Mouse (Mus musculus) gonadal fat pad, adult 2 months (tissue): ENCODE results near the gene Epha10. TPM values are rescaled to one million over a fixed set of nuclear protein-coding genes. Genes with fewer than 3 reads are reported as not detected.
"Not testable (repeated sequence)": the region's sequence is repeated elsewhere in the genome, so short reads cannot be mapped to it uniquely, and the experiment has no call there.

Experiments used
- DNase-seq: peaks from one replicate; pipeline ENCODE4 v3.0.0-alpha.2; 2012; ENCODE audit warnings: low read depth
- polyA plus RNA-seq: library from polyadenylated mRNA; depleted of rRNA; stranded (reverse); fragments of >200 nt; gene quantifications from 2 replicates; pipeline ENCODE4 v1.2.3, GENCODE M21; 2012

The Epha10 gene
- polyA plus RNA-seq, 1 experiment = 0.04 TPM

DNA sequence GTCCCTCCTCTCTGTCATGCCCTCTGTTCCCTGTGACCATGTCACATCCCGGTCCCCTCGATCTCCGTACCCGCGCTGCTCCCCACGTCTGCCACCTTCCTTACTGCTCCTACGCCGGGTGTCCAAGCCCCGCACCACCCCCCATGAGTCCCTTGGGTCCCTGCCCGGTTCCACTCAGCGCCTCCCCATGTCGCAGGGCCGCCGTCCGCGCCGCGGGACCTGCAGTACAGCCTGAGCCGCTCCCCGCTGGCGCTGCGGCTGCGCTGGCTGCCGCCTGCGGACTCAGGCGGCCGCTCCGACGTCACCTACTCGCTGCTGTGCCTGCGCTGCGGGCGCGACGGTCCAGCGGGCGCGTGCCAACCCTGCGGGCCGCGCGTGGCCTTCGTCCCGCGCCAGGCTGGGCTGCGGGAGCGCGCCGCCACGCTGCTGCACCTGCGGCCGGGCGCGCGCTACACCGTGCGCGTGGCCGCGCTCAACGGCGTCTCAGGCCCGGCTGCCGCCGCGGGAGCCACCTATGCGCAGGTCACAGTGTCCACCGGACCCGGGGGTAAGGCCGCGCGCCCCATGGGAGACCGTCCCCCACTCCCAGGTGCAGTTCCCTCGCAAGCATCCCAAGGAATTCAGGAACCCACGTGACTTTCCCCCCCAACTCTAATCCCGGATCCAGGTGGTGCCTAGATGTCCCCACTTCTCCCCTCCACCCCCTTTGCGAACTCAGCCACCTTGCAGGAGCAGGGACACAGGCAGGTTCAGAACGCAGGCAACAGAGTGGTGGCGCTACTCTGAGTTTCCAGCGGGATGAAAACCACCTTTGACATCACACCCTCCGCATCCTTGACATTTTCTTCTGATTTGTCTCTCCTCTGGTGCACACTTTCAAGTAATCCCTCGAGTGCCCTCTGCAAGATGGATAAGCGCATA, 14.1 kb downstream of the Epha10 start:
- DNase-seq = no peak

DNA sequence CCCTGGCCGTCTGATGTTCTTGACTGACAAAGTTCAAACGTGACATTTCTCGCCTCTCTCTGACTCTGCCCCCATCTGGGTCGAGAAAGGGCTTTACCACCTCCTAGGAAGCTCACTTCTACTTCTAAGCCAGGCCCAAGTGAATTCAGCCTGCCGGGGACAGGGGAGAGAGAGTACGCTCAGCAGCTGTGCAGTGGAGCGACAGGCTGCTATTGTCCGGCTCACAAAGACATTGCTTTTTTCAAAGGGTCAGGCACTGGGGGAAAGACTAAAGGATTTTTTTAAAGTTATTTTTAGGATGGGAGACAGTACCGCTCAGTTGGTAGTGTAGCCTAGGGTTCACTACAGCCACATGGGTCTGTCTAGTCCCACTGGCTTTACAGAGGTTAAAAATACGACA, 17.7 kb downstream of the Epha10 start:
- DNase-seq = no peak

DNA sequence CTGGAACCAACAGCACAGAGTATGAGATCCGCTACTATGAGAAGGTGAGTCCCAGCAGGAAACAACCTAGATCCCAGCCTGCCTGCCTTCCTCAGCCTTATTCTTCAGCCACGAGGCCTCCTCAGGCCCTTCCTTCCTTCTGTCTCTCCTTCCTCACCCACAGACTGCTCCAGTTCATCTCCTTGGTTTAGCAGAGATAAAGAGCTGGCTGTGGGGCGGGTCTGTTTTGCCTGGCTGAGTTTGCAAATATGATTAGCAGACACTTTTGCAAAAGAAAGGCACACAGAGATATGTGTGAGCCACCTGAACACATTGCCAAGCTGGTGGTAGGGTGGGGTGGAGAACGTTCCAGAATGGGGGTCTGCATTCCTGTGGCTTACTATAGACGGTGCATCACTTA, 19.2 kb downstream of the Epha10 start:
- DNase-seq = no peak

DNA sequence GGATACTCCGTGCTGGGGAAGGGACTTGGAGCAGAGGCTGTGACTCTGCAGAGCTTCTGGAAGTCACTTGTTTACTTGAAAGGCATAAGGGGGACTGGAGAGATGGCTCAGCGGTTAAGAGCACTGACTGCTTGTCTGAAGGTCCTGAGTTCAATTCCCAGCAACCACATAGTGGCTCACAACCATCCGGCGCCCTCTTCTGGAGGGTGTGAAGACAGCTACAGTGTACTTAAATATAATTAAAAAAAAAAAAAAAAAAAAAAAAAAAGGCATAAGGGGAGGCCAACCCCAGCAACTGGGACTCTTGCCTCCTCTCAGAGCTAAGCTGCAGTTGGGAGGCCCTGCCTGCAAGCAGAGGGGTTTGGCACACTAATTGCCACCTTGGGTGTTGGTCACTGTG, 24.7 kb downstream of the Epha10 start:
- DNase-seq = no peak

DNA sequence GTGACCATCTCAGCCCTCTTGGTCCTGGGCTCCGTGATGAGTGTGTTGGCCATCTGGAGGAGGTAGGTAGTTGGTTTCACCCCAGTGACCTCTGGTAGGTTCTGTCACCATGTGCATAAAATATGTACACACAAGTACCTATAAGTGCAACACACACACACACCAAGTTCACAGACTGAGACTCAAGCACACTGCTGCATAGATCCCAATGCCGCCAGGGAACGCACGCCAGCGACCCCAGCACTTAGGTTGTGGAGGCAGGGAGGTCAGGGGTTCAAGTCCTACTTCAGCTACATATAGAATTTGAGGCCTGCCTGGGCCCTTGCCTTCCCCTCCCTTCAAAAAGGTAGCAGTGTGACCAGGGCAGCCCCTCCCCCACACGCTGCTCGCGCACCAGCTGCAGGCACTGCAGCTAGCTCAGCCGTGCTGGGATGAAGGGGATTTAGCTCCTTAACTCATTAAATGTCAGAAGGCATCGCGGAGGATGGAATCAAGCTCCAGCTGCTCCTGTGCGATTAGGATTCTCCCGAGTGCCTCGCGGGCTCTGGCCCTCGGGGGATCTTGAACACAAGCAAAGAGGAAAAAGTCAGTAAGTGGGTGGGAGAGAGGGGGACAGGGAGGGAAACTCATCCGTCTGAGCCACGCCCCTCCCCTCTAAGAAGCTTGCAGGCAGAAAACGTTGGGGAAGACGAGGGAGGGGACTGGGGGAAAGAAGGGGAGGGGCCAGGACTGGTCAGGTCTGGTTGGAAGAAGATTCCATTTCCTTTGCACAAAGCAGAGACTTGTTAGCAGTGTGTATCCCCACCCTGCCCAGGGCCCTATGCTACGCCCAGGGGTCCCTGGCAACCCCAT, 25.5 kb downstream of the Epha10 start:
- no peak for DNase-seq

DNA sequence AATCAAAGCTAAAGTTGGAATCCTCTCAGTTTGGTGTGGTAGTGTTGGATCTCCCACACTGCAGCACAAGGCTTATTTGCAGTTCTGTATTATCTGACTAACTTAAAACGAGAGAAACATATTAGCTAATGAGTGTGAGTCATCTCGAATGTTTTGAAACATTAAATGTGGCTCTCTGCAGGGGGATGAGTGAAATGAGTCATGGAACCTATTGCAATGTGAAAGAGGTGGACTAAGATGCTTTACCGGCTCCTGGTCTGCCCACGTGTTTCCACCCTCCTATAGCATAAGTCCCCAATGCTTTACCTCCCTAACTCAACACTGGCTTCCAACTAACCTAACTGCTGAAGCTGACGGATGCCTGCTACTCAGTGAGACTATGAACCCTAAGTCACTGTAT, 47.4 kb downstream of the Epha10 start:
- DNase-seq = peak; percentile 13

DNA sequence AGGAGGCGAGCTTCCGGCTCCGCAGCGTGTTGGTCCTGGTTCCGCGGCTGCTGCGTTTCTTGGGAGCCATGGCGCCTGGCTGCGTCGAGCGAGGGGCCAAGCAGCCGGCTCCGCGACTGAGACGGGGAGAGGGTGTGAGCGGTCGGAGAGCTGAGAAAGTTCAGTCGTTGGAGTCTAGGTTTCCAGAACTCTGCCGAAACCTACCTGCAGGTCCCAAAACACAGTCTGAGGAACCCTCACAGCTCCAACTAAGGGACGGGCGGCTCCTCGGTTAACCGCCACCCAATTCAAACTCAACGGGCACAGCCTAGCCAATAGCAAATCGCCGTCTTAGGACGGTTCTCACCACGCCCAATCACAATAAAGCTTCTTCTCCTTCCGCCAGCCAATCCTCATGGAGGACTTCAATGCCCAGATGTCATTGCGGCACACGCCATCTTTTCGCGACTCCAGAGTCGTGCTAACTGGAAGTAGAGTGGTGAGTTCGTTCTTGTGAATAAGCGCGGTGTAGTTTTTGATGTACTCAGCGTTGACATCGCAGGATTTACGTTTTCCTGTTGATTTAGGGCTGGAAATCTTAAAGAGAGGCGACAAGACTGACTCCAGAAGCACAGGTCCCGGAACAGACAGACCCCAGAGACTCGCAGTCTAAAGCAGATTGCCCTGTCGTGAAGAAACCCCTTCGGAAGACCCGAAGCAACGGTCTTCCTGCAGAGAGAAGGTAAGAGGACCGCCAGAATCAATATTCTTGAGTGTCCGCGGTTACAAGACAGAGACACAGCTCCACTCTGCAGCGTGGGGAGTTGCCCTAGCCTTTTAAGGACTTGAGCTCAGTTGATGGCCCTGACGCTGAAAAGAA, 56.1 kb downstream of the Epha10 start, which contains the start of gene 9930104L06Rik:
9930104L06Rik (plus strand) TSS at position 436 of the 859 bp plus-strand sequence.
- DNase-seq = peak; percentile 83

DNA sequence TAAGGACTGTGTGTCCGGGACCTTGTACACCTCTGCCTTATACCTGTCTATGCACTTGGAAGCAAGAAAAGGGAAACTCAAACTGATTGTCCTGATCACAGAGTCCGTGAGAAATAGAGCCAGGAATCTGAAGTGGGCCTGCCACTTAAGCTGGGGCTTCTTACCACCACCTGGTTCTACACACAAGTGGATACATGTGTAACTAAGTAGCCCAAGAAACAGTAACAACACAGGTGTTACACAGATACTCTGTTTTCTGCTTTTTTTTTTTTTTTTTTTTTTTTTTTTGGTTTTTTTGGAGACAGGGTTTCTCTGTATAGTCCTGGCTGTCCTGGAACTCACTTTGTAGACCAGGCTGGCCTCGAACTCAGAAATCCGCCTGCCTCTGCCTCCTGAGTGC, 58.5 kb downstream of the Epha10 start, which contains the start of gene Cdca8:
Cdca8 (minus strand) TSS at position 101 of the 400 bp plus-strand sequence.
- not testable (repeated sequence) for DNase-seq

DNA sequence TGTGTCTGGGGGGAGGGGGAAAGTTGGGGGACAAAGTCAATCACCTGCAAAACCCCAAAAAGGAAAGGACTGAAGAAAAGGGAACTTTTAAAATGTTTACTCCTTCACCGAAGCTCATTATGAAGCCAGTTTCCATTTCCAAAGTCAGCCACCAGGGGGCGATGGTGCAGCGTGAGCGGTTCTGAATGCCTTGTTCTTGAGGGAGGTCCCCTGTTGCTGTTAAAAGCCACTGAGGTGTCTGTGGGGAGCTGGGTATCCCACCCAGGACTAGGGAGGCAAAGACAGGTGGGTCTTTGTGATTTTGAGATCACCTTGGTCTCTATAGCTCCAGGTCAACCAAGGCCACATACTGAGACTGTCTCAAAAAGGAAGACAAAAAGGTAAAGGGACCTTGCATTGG, 62.3 kb downstream of the Epha10 start:
- DNase-seq = no peak

DNA sequence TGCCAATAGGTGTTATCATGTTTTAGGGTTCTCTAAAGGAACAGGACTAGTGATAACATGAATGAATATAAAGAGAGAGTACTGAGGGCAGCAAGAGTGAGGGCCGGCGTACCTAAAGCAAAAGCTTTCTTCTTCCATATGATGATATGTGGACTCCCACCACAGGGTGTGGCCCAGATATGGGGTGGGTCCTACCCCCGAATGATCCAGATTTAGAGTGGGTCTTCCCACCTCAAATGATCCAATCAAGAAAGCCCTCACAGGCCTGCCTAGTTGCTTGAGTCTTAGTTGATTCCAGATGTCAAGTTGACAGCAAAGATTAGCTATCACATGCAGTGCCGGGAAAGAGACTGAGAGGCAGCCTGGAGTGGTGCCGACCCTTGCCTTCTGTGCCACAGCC, 63.1 kb downstream of the Epha10 start:
- DNase-seq = no peak

DNA sequence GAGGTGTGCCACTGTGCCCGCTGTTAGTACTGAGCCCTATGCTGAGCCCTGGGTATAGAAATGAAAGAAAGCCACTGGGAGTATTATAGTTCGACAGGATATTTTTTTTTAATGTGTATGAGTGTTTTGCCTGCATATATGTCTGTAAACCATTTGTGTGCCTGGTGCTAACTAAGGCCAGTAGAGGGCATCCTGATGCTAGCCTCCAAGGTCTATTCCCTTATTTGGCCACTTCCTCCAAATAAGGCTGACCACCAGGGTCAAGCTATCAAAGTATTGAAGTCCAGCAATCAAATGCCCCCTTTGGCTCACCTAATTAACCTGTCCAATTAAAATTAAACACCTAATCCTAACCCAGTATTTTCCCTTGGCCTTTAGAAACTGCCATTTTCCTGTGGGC, 64.3 kb downstream of the Epha10 start:
- DNase-seq = no peak

DNA sequence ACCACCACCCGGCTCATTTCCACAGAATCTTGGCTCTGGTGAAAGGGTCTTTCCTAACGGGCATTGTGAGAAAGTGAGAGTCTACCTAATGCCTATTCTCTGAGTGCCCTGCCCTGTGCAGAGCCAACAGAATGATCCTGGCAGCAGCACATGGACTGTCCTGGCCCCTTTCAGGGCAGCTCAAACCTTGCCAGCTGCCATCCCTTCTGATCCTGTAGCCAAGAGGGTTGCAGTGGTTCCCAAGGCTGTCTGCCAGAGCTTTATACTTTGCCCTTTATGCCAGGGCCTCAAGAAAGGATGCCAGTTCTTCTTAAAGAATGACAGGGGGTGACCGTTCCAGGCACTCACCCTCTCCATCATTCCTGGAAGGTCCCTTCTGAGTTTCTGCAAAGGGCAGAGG, 68.8 kb downstream of the Epha10 start:
- no peak for DNase-seq

DNA sequence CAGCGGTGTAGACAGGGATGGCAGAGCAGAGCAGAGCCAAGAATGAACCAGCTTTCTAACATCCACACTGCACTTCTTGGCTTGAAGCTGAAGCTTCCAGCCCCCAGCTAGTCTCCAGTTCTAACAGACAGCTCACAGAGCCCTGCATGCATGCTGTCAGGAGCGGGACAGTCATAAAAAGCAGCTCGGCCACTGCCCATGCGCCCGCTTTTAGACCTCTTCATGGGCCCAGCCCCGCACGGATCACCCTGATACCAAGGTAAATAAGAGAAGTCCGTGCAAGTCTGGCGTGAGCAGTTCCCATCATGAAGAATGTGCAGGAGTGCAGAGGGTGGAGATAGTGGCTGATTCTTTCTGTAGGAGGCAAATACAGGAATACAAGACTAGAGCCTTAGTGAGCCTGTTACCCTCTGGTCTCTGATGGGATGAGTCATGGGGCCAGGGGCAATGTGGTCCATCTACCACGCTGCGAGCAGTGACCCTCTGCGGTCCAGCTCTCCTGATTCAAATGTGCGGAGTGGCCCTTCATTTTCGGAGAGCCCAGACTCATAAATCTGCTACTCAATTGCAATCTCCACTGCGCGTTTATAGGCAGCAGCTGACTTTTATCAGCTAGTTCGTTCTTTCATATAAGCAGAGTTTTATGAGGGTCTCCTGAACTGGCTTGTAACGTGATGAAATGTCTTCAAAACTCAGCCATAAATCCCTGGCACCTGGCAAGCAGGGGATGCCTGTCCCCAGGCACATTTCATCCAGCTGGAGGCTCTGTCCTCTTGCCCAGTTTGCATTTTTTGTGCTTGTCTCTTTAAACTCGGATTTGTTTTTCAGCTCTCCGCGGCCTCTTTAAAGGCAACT, 69.7 kb downstream of the Epha10 start:
- no peak for DNase-seq

DNA sequence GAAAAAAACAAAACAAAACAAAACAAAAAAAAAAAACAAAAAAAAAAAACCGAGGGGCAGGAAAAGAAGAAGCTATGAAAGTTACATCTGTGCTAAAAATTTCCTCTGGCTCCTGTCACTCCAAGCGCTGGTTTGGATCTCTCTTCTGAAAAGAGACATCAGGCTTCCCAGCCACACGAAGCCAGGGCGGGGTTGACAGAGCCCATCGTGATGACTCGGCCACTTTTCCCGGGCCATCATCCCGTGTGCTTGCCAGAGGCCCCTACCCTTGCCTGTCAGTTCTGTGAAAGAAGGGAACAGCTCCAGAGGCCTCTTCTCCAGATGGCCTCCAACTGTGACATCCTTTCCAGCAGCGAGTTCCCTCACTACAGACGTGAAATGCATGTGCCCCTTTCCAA, 70.3 kb downstream of the Epha10 start:
- no peak for DNase-seq

DNA sequence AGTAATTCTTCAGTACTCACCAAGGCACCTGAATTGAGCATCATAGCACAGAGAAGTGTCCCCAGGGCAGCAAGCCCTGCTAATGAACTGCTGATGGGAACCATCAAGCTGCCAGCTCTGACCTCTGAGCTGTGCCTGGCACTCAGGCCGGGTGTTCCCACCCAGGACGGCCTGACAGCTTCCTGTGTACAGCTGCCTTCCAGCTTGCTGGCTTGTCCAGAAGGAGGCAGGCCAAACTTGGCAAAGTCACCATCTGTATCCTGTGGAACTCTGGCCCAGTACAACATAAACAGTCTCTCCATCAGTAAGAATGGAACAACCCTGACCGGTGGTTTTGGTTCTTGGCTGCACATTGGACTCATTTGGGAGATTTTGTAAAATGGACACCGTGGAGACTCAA, 72.8 kb downstream of the Epha10 start:
- no peak for DNase-seq

DNA sequence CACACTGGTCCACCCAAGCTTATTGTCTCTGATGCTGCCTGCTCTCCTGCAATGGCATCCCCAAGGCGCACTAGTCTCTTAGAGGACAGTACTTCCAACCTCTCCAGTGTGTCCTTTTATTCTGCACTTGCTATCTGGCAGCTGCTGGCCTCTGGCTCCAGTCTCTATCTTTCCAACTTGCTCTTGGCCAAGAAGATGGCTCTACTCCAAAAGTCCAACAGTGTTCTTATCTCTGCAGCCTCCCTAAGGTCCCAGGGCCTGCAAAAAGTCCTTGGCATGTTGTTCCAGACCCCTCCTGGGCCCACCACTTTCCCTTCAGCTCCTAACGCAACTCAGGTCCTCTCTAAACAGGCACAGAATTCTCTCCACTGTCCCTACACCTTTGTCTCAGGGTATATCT, 76.6 kb downstream of the Epha10 start:
- no peak for DNase-seq

DNA sequence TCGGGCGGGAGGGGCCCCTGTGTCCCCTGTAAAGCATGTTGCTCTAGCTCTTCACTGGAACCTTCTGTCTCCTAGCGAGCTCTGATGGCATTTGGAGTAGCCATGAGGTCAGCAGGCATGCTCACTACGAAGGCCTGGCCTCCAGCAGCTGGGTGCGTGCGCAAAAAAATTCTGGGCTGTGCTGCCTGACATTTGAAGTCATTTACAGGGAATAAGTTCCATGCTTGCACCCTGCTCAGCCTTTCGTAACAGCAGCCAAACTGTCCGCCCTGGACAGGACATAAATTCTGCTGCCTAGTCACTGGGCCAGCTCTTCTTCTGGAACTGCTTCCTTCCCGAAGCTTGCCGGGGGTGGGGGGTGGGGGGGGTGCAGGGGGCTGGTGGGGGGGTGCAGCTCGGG, 78.4 kb downstream of the Epha10 start:
- DNase-seq = no peak

DNA sequence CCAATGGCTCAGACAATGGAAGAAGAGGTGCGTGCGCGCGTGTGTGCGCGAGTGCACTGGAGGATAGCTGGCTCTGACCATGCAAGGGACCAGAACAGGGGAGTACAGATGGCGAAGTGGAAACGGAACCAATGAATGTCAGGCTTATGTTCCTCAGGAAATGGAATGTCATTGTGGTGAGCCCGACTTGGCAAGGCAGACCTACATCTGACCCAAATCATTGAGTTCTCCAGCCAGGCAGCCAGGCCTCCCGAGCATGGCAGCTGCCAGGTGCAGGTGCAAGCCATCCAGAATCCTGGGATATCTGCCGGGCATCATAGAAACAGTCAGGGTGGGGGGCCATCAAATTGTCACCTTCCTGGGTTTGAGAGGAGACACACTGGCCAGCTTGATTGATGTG, 80.2 kb downstream of the Epha10 start:
- no peak for DNase-seq

DNA sequence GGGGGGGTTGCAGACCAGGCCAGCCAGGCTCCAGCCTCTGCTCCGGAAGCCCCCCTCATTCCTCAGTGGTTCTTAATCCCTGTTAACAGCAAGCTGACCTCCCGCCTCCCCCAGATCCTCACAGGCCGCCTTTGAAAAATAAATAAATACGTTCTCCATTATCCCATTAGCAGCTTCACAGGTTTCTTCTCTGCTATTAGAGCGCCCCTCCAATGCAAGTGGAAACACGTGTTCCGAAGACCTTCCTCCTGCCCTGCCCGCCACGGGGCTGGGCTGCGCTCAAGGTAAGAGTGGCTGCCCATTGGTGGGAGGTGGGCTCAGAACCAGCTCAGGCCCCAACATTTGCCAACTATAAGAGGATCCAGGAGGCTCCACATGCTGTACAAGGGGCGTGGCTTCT, 81.9 kb downstream of the Epha10 start:
- no peak for DNase-seq

DNA sequence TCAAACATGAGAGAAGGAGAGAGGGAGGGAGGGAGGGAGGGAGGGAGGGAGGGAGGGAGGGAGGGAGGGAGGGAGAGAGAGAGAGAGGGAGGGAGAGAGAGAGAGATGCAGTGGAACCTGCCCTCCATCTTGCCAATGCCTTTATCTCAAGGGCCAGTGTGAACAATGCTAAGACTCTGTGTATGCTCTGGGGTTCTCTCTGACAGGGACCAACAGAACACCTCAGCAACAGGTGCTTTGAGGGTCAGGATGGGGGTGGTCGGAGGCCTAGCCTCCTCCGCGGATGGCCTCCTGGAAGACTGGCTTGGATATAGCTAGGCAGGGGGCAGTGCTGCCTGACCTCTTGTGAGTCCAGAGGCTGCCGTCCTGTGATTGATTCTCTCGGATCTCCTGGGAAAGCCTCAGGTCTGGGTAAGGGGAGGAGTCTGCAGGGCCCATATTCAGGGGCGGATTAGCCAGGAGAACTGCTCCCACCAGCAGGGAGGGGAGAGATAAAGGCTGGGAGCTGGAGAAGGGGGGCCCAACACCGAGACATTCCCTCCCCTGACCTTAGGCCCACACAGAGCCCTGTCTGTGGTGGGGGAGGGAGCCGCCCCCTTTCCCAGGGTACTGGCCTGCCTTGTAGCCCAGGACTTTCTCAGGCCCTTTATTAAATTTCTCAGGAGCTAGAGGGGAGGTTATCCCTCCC, 84.4 kb downstream of the Epha10 start:
- no peak for DNase-seq
